Mouse (Mus musculus): ENCODE data around the gene Ushbp1.

GRCm38 (mm10) chr8:71383396-71383795 is 12.2 kb downstream of the Ushbp1 start:
- TF ChIP-seq GATA1 (IDR thresholded peaks at IDR 0.05; ENCODE audit: borderline replicate concordance, low read length), result no peak
- no peak for TF ChIP-seq CTCF (IDR thresholded peaks at IDR 0.05; ENCODE audit: low read depth, low read length)
- no peak for TF ChIP-seq TAL1 (conservative IDR thresholded peaks at IDR 0.05; ENCODE audit: low read depth, low read length)

All from G1E (cell line).